Mouse (Mus musculus): ENCODE measurements at regions not wholly inside any gene's neighbourhood (a gene's known extent, or its start where the extent isn't known, plus 50 kb on each side); places are given as distances from the start of the nearest gene placed in this dataset.

DNA sequence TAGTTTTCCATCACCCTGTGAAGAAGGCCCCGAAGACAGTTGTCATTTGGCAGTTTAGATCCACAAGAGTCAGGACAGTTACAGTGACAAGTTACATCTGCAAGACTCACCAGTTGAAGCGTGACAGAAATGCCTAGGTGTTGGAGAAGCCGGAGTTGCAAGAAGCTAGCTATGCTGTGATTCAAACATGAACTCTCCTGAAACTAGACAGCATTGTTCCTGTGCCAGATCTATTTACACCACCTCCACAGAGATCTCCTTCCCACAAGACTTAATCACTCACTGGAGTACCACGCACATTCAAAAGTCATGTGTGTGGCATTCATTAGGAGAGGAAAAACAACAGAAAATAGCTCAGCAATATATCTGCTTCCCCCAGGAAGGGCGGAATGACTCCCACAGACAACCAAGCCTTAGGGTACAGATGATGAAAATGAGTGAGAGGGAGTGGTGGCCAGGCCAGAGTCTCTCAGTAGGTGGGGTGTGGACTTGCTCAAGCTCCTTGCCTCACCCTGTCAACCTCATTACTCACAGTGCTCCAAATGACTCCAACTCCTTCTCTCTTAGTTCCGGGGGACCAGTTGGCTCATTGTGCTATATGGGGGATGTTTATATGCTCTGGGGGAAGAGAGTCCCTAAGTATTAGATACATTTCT lies 679.7 kb downstream of the Epha4 start:
- no peak for TF ChIP-seq CTCF (IDR thresholded peaks at IDR 0.05; ENCODE audit: extremely low read depth, insufficient read length, insufficient replicate concordance, low read depth, low read length)
- TF ChIP-seq POLR2A (IDR thresholded peaks at IDR 0.05; ENCODE audit: low read depth, low read length), result no peak
